Mouse (Mus musculus): ENCODE measurements around the gene Cldn5.

Gene Cldn5

DNA sequence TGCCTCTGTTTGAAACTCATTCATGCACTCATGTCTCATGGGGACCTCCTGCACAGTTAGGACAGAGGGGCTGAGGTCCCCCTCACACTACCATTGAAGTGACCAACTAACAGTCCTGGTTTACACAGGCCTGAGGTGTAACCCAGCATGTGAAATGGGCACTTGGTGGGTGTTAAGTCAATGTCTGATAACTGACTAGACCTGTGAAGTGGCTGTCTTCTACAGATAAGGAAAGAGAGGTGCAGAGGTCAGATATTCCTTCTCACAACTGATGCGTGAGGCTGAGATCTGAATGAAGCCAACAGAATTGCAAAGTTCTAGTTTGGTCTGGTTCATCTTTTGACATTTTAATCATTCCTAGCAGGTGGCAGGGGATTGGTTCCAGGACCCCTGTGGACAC, 8.8 kb downstream of the Cldn5 start:
- DNase-seq (ENCODE audit: extremely low spot score), result no peak

- no peak for DNase-seq (ENCODE audit: extremely low spot score)
These were observed 10.0 kb downstream of the Cldn5 start for GRCm38 (mm10) chr16:18786652-18787051.

DNA sequence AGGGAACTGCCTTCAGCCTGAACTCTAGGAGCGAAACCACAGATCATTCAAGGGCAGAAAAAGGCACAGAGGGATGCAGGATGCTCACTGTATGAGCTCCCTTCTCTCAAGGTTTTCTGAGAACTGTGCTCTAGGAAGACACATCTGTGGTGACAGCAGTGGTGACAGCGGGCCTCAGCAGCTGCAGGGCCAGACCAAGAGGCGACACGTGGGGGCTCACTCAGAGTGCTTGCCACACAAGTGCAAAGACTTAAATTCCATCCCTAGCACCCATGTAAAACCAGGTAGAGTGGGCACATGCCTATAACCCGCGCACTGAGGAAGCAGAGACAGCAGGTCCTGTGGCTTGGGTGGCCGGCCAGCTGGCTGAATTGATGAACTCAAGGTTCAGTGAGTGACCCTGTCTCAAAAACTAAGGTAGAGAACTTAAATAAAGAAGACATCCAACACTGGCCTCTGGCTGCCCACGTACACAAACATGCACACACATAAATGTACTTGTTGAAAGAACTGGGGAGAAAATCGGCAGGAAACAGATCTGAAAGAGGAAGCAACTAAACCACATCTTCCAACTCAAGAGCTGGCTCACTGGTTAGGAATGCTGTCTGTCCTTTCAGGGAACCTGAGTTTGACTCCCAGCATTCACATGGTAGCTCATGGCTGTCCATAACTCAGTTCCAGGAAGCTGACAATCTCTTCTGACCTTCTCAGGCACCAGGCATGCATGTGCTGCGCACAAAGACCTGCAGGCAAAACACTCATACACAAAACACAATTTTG, 12.2 kb downstream of the Cldn5 start:
- no peak for DNase-seq (ENCODE audit: extremely low spot score)

GRCm38 (mm10) chr16:18795223-18795899, 18.7 kb downstream of the Cldn5 start:
- DNase-seq (ENCODE audit: extremely low spot score), result no peak

GRCm38 (mm10) chr16:18796645-18797044, 20.0 kb downstream of the Cldn5 start:
- no peak for DNase-seq (ENCODE audit: extremely low spot score)

DNA sequence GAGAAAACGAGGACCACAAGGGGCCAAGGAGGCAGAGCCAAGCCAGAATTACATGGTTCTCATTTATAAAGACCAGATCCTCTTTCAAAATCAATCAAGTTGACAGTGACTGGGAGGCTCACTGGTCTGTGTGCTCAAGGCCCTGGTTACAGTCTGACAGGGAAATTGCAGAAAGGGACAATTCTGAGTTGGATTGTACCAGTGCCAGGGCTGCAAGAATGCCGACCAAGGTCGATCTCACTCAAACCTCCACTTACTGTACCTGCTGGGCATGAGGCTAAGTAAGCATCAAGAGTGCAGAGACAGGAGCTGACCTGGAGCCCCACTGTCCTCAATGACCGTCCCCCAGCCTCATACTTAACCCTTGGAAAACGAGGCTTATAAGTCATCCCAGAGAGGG, 21.5 kb downstream of the Cldn5 start:
- no peak for DNase-seq (ENCODE audit: extremely low spot score)

DNA sequence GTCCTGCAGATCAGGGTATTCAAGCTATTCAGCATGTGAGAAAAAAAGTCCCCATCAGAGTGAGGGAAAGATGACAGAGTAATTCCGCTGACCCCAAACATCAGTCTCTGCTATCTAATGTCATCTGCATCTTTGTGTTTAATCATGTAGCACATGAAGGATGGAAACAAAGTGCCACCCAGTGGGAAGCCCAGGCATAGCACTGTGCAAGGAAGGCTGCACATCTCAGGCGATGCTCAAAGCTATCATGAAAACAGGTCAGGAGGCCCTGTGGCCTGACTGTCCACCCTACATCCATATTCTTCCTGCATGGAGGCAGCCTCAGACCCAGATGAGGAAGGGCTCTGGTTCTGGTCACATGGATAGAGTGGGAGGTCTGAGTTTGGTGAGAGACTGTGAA, 22.2 kb downstream of the Cldn5 start:
- no peak for DNase-seq (ENCODE audit: extremely low spot score)

DNA sequence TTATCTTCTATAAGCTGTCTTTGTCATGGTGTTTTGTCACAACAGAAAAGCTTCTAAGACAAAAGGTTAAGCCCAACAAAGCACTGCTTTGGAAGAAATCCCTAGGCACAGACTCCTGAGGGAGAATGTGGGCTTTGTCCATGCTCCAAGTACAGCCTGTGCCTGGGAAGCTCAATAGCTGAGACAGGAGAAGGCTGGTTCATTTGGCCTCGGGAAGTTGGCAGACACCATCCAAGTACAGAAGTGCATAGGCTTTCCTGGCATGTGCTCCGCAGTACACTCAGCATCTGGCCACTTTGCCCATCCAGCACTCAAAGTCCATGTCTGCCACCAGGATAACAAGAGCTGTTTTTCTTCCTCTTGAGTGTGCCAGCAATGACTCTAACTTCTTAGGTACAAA, 29.1 kb downstream of the Cldn5 start:
- no peak for DNase-seq (ENCODE audit: extremely low spot score)

GRCm38 (mm10) chr16:18809001-18809400, 32.4 kb downstream of the Cldn5 start:
- DNase-seq (ENCODE audit: extremely low spot score), result no peak

- no peak for DNase-seq (ENCODE audit: extremely low spot score)
These were observed 34.4 kb downstream of the Cldn5 start for GRCm38 (mm10) chr16:18811032-18811431.

- peak; percentile 93 for DNase-seq (ENCODE audit: extremely low spot score)
These were observed 35.1 kb downstream of the Cldn5 start, which contains the start of the genes Ufd1 and Cdc45 for GRCm38 (mm10) chr16:18811468-18812384. Ufd1 (plus strand) TSS chr16:18811779. Cdc45 (minus strand) TSS chr16:18811987.

DNA sequence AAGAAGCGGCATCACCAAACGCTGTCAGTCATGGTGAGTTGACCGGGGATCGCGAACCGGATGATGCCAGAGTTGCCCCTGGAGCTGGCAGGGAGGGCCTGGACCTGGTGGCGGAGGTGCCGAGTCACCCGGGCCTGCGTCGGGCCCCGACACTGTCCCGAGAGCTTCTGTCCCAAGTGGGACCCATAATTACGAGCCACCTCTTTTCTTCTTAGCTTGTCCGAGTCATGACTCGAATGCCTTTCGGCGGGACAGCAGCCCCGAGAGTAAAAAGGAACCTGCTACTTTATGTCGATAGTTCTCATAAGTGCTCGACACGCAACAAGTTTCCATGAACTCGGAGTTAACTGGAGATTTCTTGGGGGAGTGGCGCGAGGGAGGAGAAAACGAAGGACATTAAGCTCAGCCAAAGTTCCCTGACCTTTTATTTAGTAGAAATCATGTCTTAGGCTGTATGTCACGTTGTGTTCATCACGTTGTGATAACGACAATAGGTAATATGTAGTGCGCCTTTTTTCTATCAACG, 35.8 kb downstream of the Cldn5 start:
- DNase-seq (ENCODE audit: extremely low spot score), result no peak

GRCm38 (mm10) chr16:18822356-18822755, 45.7 kb downstream of the Cldn5 start:
- no peak for DNase-seq (ENCODE audit: extremely low spot score)

- DNase-seq (ENCODE audit: extremely low spot score), result no peak
These were observed 46.3 kb downstream of the Cldn5 start for GRCm38 (mm10) chr16:18822925-18823324.
